Mouse (Mus musculus) B cell, adult 2 months (primary cell): Measurements from ENCODE around the gene Pkp4.

Experiments used
- DNase-seq, 2 experiments: peaks; one replicate each; pipeline ENCODE4 v3.0.0; 2022

Pkp4 gene

GRCm38 (mm10) chr2:59280914-59281562 lies 120.4 kb downstream of the Pkp4 start:
- no peak for DNase-seq

GRCm38 (mm10) chr2:59282966-59283365 lies 122.3 kb downstream of the Pkp4 start:
- DNase-seq = no peak

- no peak for DNase-seq
Observed at GRCm38 (mm10) chr2:59284216-59284615, 123.6 kb downstream of the Pkp4 start.

- no peak for DNase-seq
Observed at GRCm38 (mm10) chr2:59284734-59285490, 124.3 kb downstream of the Pkp4 start.

- no peak for DNase-seq
Observed at GRCm38 (mm10) chr2:59285581-59285980, 124.9 kb downstream of the Pkp4 start.

GRCm38 (mm10) chr2:59286247-59286646 lies 125.6 kb downstream of the Pkp4 start:
- no peak for DNase-seq

- no peak for DNase-seq
Observed at GRCm38 (mm10) chr2:59287630-59288029, 127.0 kb downstream of the Pkp4 start.

GRCm38 (mm10) chr2:59289411-59289810 lies 128.8 kb downstream of the Pkp4 start:
- DNase-seq = no peak

GRCm38 (mm10) chr2:59290391-59290790 lies 129.7 kb downstream of the Pkp4 start:
- DNase-seq = no peak

GRCm38 (mm10) chr2:59299831-59300230 lies 139.2 kb downstream of the Pkp4 start:
- DNase-seq = no peak

- no peak for DNase-seq
Observed at GRCm38 (mm10) chr2:59301671-59302070, 141.0 kb downstream of the Pkp4 start.

- no peak for DNase-seq
Observed at GRCm38 (mm10) chr2:59302430-59302829, 141.8 kb downstream of the Pkp4 start.

GRCm38 (mm10) chr2:59303530-59304063 lies 142.9 kb downstream of the Pkp4 start:
- DNase-seq = no peak

GRCm38 (mm10) chr2:59307302-59307701 lies 146.7 kb downstream of the Pkp4 start:
- DNase-seq = no peak

GRCm38 (mm10) chr2:59308055-59308454 lies 147.4 kb downstream of the Pkp4 start:
- no peak for DNase-seq

- no peak for DNase-seq
Observed at GRCm38 (mm10) chr2:59313293-59313692, 152.6 kb downstream of the Pkp4 start.

- no peak for DNase-seq
Observed at GRCm38 (mm10) chr2:59318631-59319030, 158.0 kb downstream of the Pkp4 start.

GRCm38 (mm10) chr2:59327946-59328345 lies 167.3 kb downstream of the Pkp4 start:
- no peak for DNase-seq

GRCm38 (mm10) chr2:59331093-59331492 lies 170.4 kb downstream of the Pkp4 start:
- no peak for DNase-seq

GRCm38 (mm10) chr2:59332523-59332922 lies 171.9 kb downstream of the Pkp4 start:
- DNase-seq = no peak

- no peak for DNase-seq
Observed at GRCm38 (mm10) chr2:59338501-59338900, 177.9 kb downstream of the Pkp4 start.

GRCm38 (mm10) chr2:59338926-59339325 lies 178.3 kb downstream of the Pkp4 start:
- no peak for DNase-seq

GRCm38 (mm10) chr2:59339776-59340539 lies 179.3 kb downstream of the Pkp4 start:
- no peak for DNase-seq
